23 mouse cellular contexts compared by ENCODE assay signal in genomic region chr6:108261506-108261905, GRCm38 (mm10).
"Had no signal": no experiment of that assay in that cellular context is flagged by ENCODE, and none has a peak within 500 bp of the region (broad histone marks: within the 10 kb centered on the region; RNA-seq: fewer than 3 reads in every experiment).

No protein-coding gene starts in this region.

- H3K4me2 ChIP-seq: heart, embryonic 13.5 days; heart, embryonic 15.5 days; hindbrain, embryonic 13.5 days; hindbrain, embryonic 15.5 days; kidney, embryonic 15.5 days; limb, embryonic 12.5 days; liver, embryonic 11.5 days; liver, embryonic 13.5 days had no signal

- H3K27me3 ChIP-seq: heart, embryonic 13.5 days; heart, embryonic 15.5 days; hindbrain, embryonic 13.5 days; hindbrain, embryonic 15.5 days; kidney, embryonic 15.5 days; limb, embryonic 12.5 days; liver, embryonic 13.5 days had no signal

- H3K9me3 ChIP-seq: heart, embryonic 10.5 days; heart, embryonic 13.5 days; heart, embryonic 15.5 days; hindbrain, embryonic 13.5 days; hindbrain, embryonic 15.5 days; kidney, embryonic 15.5 days; limb, embryonic 10.5 days; limb, embryonic 12.5 days; liver, embryonic 13.5 days had no signal

- H3K27ac ChIP-seq: gastrocnemius, adult 2 months; heart, embryonic 10.5 days; heart, embryonic 13.5 days; heart, embryonic 15.5 days; hindbrain, embryonic 13.5 days; hindbrain, embryonic 15.5 days; hindbrain, postnatal 0 days; kidney, embryonic 15.5 days; kidney, postnatal 0 days; limb, embryonic 10.5 days; limb, embryonic 12.5 days; liver, embryonic 13.5 days had no signal

- H3K4me1 ChIP-seq: hindbrain, embryonic 13.5 days; hindbrain, embryonic 15.5 days had no signal

- DNase-seq: gastrocnemius, adult 2 months; gastrocnemius, postnatal 10 days; gastrocnemius, postnatal 36 days; heart, adult 18-20 months; heart, postnatal 14 days; heart, postnatal 36 days; kidney, adult 11 months; kidney, postnatal 14 days; layer of hippocampus, adult 9-11 months; liver; liver, embryonic 13.5 days had no signal

- H3K4me3 ChIP-seq: gastrocnemius, adult 2 months; heart, embryonic 10.5 days; heart, embryonic 13.5 days; heart, embryonic 15.5 days; hindbrain, embryonic 13.5 days; hindbrain, embryonic 15.5 days; kidney, embryonic 15.5 days; limb, embryonic 10.5 days; limb, embryonic 12.5 days; liver, embryonic 13.5 days had no signal

- ATAC-seq: hindbrain, postnatal 0 days; intestine, embryonic 16.5 days had no signal

- H3K36me3 ChIP-seq: heart, embryonic 10.5 days; heart, embryonic 15.5 days; hindbrain, embryonic 13.5 days; hindbrain, embryonic 15.5 days; kidney, embryonic 15.5 days; limb, embryonic 10.5 days; limb, embryonic 12.5 days; liver, embryonic 13.5 days had no signal

- H3K9ac ChIP-seq: heart, embryonic 13.5 days; heart, embryonic 15.5 days; hindbrain, embryonic 13.5 days; hindbrain, embryonic 15.5 days; kidney, embryonic 15.5 days; limb, embryonic 12.5 days; liver, embryonic 13.5 days had no signal
